Mouse (Mus musculus) liver, postnatal 0 days (tissue): ENCODE data around the gene Caskin1.

Experiments
- CTCF ChIP-seq: sonication (generic); IDR thresholded peaks from 2 replicates; pipeline ENCODE4 v1.5.1; 2016; ENCODE audit warnings: antibody characterized with exemption, low read depth
- EP300 ChIP-seq: IDR thresholded peaks from 2 replicates; pipeline ENCODE4 v1.6.1; 2016; ENCODE audit warnings: antibody characterized with exemption, low read depth, mild to moderate bottlenecking

- TF ChIP-seq CTCF, result no peak
- no peak for TF ChIP-seq EP300
Observed at GRCm38 (mm10) chr17:24442632-24443155, 45.7 kb upstream of the Caskin1 start, which contains the start of gene Dnase1l2.
